Mouse (Mus musculus) G1E (cell line): Measurements from ENCODE around the gene Exd2.

ENCODE experiments used
- CTCF ChIP-seq: IDR thresholded peaks from 2 replicates; pipeline ENCODE4 v1.5.1; 2012; ENCODE audit warnings: low read depth, low read length, inconsistent platforms, mixed read lengths
- GATA1 ChIP-seq: IDR thresholded peaks from 2 replicates; pipeline ENCODE4 v1.6.1; 2012; ENCODE audit warnings: borderline replicate concordance, low read length, inconsistent platforms, mixed read lengths
- GATA2 ChIP-seq: IDR thresholded peaks from 2 replicates; pipeline ENCODE4 v1.6.1; 2012; ENCODE audit warnings: low read depth, low read length, inconsistent platforms, borderline replicate concordance
- POLR2AphosphoS5 ChIP-seq: IDR thresholded peaks from 2 replicates; pipeline ENCODE4 v1.6.1; 2012; ENCODE audit warnings: low read depth, low read length, inconsistent platforms; ENCODE audit not compliant: insufficient replicate concordance
- TAL1 ChIP-seq: conservative IDR thresholded peaks from 2 replicates; pipeline ENCODE4 v1.6.1; 2012; ENCODE audit warnings: low read depth, low read length, inconsistent platforms, mixed read lengths

- TF ChIP-seq CTCF: no peak
- no peak for TF ChIP-seq GATA2
- no peak for TF ChIP-seq POLR2AphosphoS5
- TF ChIP-seq GATA1: no peak
- TF ChIP-seq TAL1: no peak
These were observed 67.7 kb downstream of the Exd2 start for GRCm38 (mm10) chr12:80530630-80531029.
